Mouse (Mus musculus) small intestine, adult 2 months (tissue): ENCODE measurements at regions not wholly inside any gene's neighbourhood (a gene's known extent, or its start where the extent isn't known, plus 50 kb on each side); places are given as distances from the start of the nearest gene placed in this dataset.

Experiments used
- H3K27ac ChIP-seq: fragments of 200-500 bp; 2 replicates; pipeline ENCODE4 v1.5.1; 2012; ENCODE audit warnings: low read depth, low read length, control low read depth, inconsistent platforms; ENCODE audit not compliant: insufficient read depth
- H3K27me3 ChIP-seq: fragments of 200-500 bp; 2 replicates; pipeline ENCODE4 v1.6.1; 2012; ENCODE audit warnings: mild to moderate bottlenecking, moderate library complexity, low read length, inconsistent platforms; ENCODE audit not compliant: control insufficient read depth, insufficient read depth
- H3K36me3 ChIP-seq: fragments of 200-500 bp; 2 replicates; pipeline ENCODE4 v1.6.1; 2012; ENCODE audit warnings: mild to moderate bottlenecking, low read length, control low read depth, inconsistent platforms; ENCODE audit not compliant: control insufficient read depth, insufficient read depth
- H3K4me1 ChIP-seq: fragments of 200-500 bp; 2 replicates; pipeline ENCODE4 v1.6.1; 2012; ENCODE audit warnings: low read length, inconsistent platforms, mixed read lengths; ENCODE audit not compliant: control insufficient read depth, insufficient read depth, insufficient read length
- H3K4me3 ChIP-seq: fragments of 200-500 bp; 2 replicates; pipeline ENCODE4 v1.5.1; 2012; ENCODE audit warnings: low read depth, mild to moderate bottlenecking, control low read depth, inconsistent platforms, low read length, moderate library complexity
- CTCF ChIP-seq: fragments of 200-500 bp; IDR thresholded peaks from 2 replicates; pipeline ENCODE4 v1.5.1; 2012; ENCODE audit warnings: low read depth, mild to moderate bottlenecking, control low read depth, inconsistent platforms, low read length, moderate library complexity, mixed read lengths; ENCODE audit not compliant: insufficient replicate concordance, insufficient read length; ENCODE audit errors: extremely low read depth
- POLR2A ChIP-seq: fragments of 200-500 bp; IDR thresholded peaks from 2 replicates; pipeline ENCODE4 v1.6.1; 2012; ENCODE audit warnings: low read depth, mild to moderate bottlenecking, control low read depth, inconsistent platforms, low read length, moderate library complexity
- whole genome bisulfite sequencing: fragments of 180-500 bp; shearing (Covaris S2); methylation state at CpG from one replicate; pipeline ENCODE4 v1.1.7; 2018; 5-methylcytosine and 5-hydroxymethylcytosine counted together

DNA sequence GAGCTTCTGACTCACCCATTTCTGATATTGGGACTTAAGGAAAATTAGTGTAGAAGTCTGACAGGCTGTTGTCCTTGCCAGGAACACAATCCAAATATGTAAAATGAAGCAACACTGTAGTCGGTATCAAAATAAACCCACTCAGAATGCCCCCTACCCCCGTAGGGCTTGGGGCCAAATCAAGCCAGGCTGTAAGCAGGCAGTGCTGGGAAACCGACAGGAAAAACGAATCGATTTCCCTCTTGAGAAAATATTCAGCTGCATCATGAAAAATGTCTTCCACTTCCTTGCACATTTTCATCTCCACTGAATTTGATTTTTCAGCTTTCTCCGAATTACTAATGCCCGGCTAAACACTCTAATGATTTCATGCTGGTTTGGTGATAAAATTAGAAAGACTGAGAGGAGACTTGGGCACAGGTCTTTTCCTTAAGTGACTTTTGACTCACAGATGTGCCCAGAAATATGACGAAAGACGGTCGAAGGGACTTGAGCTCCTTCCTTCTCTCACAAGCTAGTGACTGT lies 485.7 kb downstream of the Fat4 start:
- Histone ChIP-seq H3K27me3 (no peaks in the 10 kb centered on the region), H3K4me3 (no peak overlapping the region), H3K4me1 (no peaks in the 10 kb centered on the region), H3K27ac (no peak overlapping the region), H3K36me3 (no peaks in the 10 kb centered on the region)
- no peak for TF ChIP-seq CTCF
- no peak for TF ChIP-seq POLR2A
- 83% methylated on average over 10 of the region's 10 CpGs for WGBS

DNA sequence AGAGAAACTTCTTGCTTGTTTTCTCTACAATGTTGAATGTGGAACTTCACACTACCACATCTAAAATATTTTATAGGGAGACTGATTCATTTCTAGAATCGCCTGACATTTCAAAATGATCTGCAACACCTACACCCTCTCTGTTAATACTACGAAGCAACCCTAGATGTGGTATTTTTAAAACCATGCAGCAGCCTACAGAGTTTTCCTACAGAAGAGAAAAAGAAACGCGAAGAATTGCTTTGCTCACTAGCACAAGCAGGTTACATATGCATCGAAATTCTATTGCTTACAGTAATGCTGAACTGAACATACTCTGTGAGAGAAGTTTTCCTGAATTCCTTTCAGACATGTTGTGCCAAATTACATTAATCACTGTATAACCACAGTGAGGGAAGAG lies 488.7 kb downstream of the Fat4 start:
- TF ChIP-seq CTCF, result no peak
- no peak for TF ChIP-seq POLR2A
- no peak overlapping the region for H3K4me3 ChIP-seq
- no peak overlapping the region for H3K27ac ChIP-seq
- WGBS, result 85% methylated on average over 5 of the region's 5 CpGs
- no peaks in the 10 kb centered on the region for H3K36me3 ChIP-seq
- H3K27me3 ChIP-seq, result no peaks in the 10 kb centered on the region
- H3K4me1 ChIP-seq, result no peaks in the 10 kb centered on the region

DNA sequence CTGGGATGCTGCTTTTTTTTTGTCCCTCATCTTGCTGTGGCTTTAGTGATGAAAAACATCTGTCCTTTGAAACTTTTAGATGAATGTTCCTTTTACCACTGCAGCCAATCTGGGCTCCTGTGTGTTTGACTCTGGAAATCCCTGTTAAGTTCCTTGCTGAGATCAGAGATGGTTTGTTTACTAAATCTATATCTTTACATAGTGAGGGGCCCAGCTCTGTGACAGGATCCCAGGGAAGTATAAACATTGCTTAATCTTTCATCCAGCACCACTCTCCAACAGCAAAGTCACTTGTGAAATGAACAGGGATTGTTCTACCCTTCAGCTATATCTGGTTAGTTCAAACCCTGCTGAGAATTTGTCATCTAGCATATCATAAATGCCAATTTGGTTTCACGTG lies 501.8 kb downstream of the Fat4 start:
- Histone ChIP-seq H3K27me3 (no peaks in the 10 kb centered on the region), H3K36me3 (no peaks in the 10 kb centered on the region), H3K27ac (no peak overlapping the region), H3K4me1 (no peaks in the 10 kb centered on the region), H3K4me3 (no peak overlapping the region)
- WGBS, result 58% methylated on average over 1 of the region's 1 CpGs
- TF ChIP-seq POLR2A, result no peak
- TF ChIP-seq CTCF, result no peak

DNA sequence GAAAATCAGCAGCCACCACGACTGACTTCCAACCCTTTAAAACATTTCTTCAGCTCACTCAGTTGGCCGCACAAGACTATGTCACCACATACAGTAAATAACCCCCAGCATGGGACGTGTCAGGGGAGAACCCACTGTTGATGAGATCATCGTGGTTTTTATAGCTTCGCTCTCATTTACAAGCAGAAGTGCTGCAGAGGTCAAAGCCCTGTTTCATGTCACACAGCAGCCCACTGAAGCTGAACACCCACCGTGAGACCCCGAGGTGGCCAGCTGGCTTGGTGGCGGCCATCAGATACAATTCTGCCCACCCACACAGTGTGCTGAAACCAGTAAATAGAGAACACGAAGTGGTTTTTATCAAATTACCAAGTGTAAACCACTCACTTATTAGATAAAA lies 503.7 kb downstream of the Fat4 start:
- Histone ChIP-seq H3K27ac (no peak overlapping the region), H3K36me3 (no peaks in the 10 kb centered on the region), H3K27me3 (no peaks in the 10 kb centered on the region), H3K4me3 (no peak overlapping the region), H3K4me1 (no peaks in the 10 kb centered on the region)
- 62% methylated on average over 9 of the region's 9 CpGs for WGBS
- TF ChIP-seq CTCF, result no peak
- TF ChIP-seq POLR2A, result no peak

DNA sequence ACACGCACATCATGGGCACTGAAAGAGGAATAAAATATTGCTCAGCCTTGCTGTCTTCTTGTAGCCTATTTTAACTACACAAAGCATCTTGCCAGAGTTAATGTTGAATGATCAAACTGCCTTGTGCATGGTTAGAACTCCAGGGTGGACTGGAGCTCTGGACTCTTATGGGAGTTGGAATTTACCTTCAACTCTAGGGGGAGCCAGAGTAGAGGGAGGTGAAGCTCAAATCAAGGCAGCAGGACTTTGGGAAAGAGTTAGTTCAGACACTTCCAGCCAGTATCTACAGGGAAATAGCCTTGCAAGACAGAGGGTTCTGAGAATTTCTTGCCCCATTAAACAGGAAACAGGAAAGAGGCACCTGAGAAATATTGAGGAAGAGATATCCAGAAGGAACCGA lies 505.3 kb downstream of the Fat4 start:
- no peaks in the 10 kb centered on the region for H3K36me3 ChIP-seq
- H3K27ac ChIP-seq, result no peak overlapping the region
- H3K27me3 ChIP-seq, result no peaks in the 10 kb centered on the region
- no peaks in the 10 kb centered on the region for H3K4me1 ChIP-seq
- no peak overlapping the region for H3K4me3 ChIP-seq
- 72% methylated on average over 2 of the region's 2 CpGs for WGBS
- TF ChIP-seq CTCF, result no peak
- TF ChIP-seq POLR2A, result no peak

DNA sequence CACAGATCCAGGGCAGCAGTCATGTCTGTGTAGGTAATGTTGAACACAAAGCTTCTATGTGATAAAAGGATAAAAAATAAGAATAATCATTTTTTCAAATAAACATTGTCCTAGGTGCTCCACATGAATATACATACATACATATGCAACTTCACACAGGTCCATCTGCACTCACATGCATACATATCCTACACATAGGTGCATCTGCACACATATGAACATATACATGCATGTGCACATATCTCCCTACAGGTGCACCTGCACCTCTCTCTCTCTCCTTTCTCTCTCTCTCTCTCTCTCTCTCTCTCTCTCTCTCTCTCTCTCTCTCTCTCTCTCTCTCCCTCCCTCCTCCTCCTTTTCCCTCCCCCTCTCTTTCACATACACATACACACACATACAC lies 509.9 kb downstream of the Fat4 start:
- no peaks in the 10 kb centered on the region for H3K27me3 ChIP-seq
- H3K4me1 ChIP-seq, result no peaks in the 10 kb centered on the region
- TF ChIP-seq CTCF (no peak), POLR2A (no peak)
- no peaks in the 10 kb centered on the region for H3K36me3 ChIP-seq
- no peak overlapping the region for H3K27ac ChIP-seq
- H3K4me3 ChIP-seq, result no peak overlapping the region

DNA sequence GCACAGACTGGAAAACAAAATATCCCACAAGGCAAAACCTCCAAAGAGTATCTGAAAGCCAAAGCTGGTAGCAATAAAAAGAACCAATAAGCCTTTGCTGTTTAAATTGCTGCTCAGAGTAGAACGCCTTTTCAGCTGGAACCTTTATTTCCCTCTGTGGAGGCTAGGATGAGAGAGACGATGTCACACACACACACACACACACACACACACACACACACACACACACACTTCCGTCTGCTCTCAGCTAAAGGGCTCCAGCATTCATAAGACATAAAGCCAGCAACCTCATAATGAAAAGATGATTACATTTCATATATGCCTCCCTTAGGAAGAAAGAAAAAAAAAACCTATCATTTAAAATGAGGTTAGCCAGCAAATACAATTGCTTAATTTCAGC lies 510.5 kb downstream of the Fat4 start:
- no peaks in the 10 kb centered on the region for H3K27me3 ChIP-seq
- TF ChIP-seq CTCF (no peak), POLR2A (no peak)
- WGBS, result 62% methylated on average over 3 of the region's 3 CpGs
- no peaks in the 10 kb centered on the region for H3K4me1 ChIP-seq
- no peak overlapping the region for H3K27ac ChIP-seq
- H3K36me3 ChIP-seq, result no peaks in the 10 kb centered on the region
- H3K4me3 ChIP-seq, result no peak overlapping the region

DNA sequence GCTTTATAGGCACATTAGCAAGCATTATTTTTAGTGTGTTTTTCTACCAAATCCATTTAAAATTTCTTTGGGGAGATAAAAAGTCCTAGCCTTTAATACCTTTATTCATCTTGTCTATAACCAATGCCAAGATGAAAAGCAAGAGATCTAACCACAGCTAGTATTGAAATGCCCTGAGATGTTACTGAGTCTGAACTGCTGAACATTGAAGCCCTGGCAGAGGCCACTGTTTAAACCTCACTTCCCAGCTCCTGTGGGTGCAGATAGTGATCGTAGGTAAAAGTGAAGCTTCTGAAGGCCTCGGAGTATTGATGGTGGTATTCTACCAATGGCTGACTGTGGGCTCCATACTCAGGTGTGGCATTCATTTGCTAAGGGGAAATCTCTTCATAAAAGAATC lies 510.9 kb downstream of the Fat4 start:
- no peak overlapping the region for H3K4me3 ChIP-seq

More for the DNA sequence above, 510.9 kb downstream of the Fat4 start:
- H3K27me3 ChIP-seq, result no peaks in the 10 kb centered on the region
- no peaks in the 10 kb centered on the region for H3K4me1 ChIP-seq
- WGBS, result 96% methylated on average over 2 of the region's 2 CpGs
- TF ChIP-seq CTCF (no peak), POLR2A (no peak)
- H3K36me3 ChIP-seq, result no peaks in the 10 kb centered on the region
- no peak overlapping the region for H3K27ac ChIP-seq
